Mouse (Mus musculus): Measurements from ENCODE around the gene Rhobtb1. TPM values are rescaled to one million over a fixed set of nuclear protein-coding genes. Genes with fewer than 3 reads are reported as not detected.

Gene Rhobtb1
- total and polyA plus RNA-seq, 2 experiments from 2014 or later: 9.1 to 13.3 TPM

GRCm38 (mm10) chr10:69274705-69275104 lies 123.5 kb downstream of the Rhobtb1 start:
- H3K4me2 ChIP-seq (ENCODE audit: low read depth, low read length): no peak overlapping the region
- no peaks in the 10 kb centered on the region for H3K9me3 ChIP-seq (ENCODE audit: low read length)
- DNase-seq (ENCODE audit: low spot score) (no peak), ATAC-seq (no peak)
- TF ChIP-seq CTCF (IDR thresholded peaks at IDR 0.05; ENCODE audit: low read depth): no peak
- no peaks in the 10 kb centered on the region for H3K27me3 ChIP-seq (ENCODE audit: insufficient read depth, low read length)
- no peaks in the 10 kb centered on the region for H3K4me1 ChIP-seq (ENCODE audit: insufficient read depth, low read length)
- H3K9ac ChIP-seq (replicated peaks; ENCODE audit: low read length): no peak overlapping the region
- H3K4me3 ChIP-seq (ENCODE audit: low read length): no peak overlapping the region
- H3K27ac ChIP-seq: no peak overlapping the region
- peaks cover 11% of the 10 kb centered on the region for H3K36me3 ChIP-seq (ENCODE audit: insufficient read depth, low read length)

GRCm38 (mm10) chr10:69275811-69276775 lies 124.9 kb downstream of the Rhobtb1 start:
- no peak overlapping the region for H3K4me3 ChIP-seq (ENCODE audit: low read length)
- no peaks in the 10 kb centered on the region for H3K4me1 ChIP-seq (ENCODE audit: insufficient read depth, low read length)
- 90% methylated on average over 12 of the region's 12 CpGs for WGBS
- H3K9ac ChIP-seq (replicated peaks; ENCODE audit: low read length): no peak overlapping the region
- no peak for TF ChIP-seq CTCF (IDR thresholded peaks at IDR 0.05; ENCODE audit: low read depth)
- no peak for ATAC-seq
- no peak overlapping the region for H3K4me2 ChIP-seq (ENCODE audit: low read depth, low read length)
- no peak overlapping the region for H3K27ac ChIP-seq
- H3K27me3 ChIP-seq (ENCODE audit: insufficient read depth, low read length): no peaks in the 10 kb centered on the region
- no peaks in the 10 kb centered on the region; the same call in none of the 2 replicates for H3K36me3 ChIP-seq (ENCODE audit: insufficient read depth, low read length)
- no peaks in the 10 kb centered on the region for H3K9me3 ChIP-seq (ENCODE audit: low read length)
- DNase-seq (ENCODE audit: low spot score): no peak

GRCm38 (mm10) chr10:69276920-69277435 lies 125.7 kb downstream of the Rhobtb1 start:
- ATAC-seq (no peak), DNase-seq (ENCODE audit: low spot score) (no peak)
- no peaks in the 10 kb centered on the region; the same call in none of the 2 replicates for H3K36me3 ChIP-seq (ENCODE audit: insufficient read depth, low read length)
- no peak overlapping the region for H3K27ac ChIP-seq
- no peaks in the 10 kb centered on the region for H3K4me1 ChIP-seq (ENCODE audit: insufficient read depth, low read length)
- no peaks in the 10 kb centered on the region for H3K27me3 ChIP-seq (ENCODE audit: insufficient read depth, low read length)
- no peak for TF ChIP-seq CTCF (IDR thresholded peaks at IDR 0.05; ENCODE audit: low read depth)
- WGBS: 81% methylated on average over 9 of the region's 9 CpGs
- no peak overlapping the region for H3K4me2 ChIP-seq (ENCODE audit: low read depth, low read length)
- H3K9me3 ChIP-seq (ENCODE audit: low read length): no peaks in the 10 kb centered on the region
- H3K9ac ChIP-seq (replicated peaks; ENCODE audit: low read length): no peak overlapping the region
- no peak overlapping the region for H3K4me3 ChIP-seq (ENCODE audit: low read length)

GRCm38 (mm10) chr10:69278764-69279606 lies 127.8 kb downstream of the Rhobtb1 start:
- DNase-seq (ENCODE audit: low spot score): no peak
- no peaks in the 10 kb centered on the region for H3K4me1 ChIP-seq (ENCODE audit: insufficient read depth, low read length)
- H3K27ac ChIP-seq: no peak overlapping the region
- 0 out of 2 replicates have a peak, but pooled peaks have one; percentile 7 for ATAC-seq
- TF ChIP-seq CTCF (IDR thresholded peaks at IDR 0.05; ENCODE audit: low read depth): no peak
- no peak overlapping the region for H3K9ac ChIP-seq (replicated peaks; ENCODE audit: low read length)
- WGBS: 79% methylated on average over 18 of the region's 18 CpGs
- H3K9me3 ChIP-seq (ENCODE audit: low read length): no peaks in the 10 kb centered on the region
- H3K27me3 ChIP-seq (ENCODE audit: insufficient read depth, low read length): no peaks in the 10 kb centered on the region
- H3K36me3 ChIP-seq (ENCODE audit: insufficient read depth, low read length): no peaks in the 10 kb centered on the region; the same call in none of the 2 replicates
- H3K4me2 ChIP-seq (ENCODE audit: low read depth, low read length): no peak overlapping the region
- H3K4me3 ChIP-seq (ENCODE audit: low read length): no peak overlapping the region

- Histone ChIP-seq H3K27me3 (ENCODE audit: insufficient read depth, low read length) (no peaks in the 10 kb centered on the region), H3K4me2 (ENCODE audit: low read depth, low read length) (no peak overlapping the region), H3K9ac (replicated peaks; ENCODE audit: low read length) (no peak overlapping the region), H3K27ac (no peak overlapping the region), H3K36me3 (ENCODE audit: insufficient read depth, low read length) (no peaks in the 10 kb centered on the region; the same call in none of the 2 replicates), H3K4me1 (ENCODE audit: insufficient read depth, low read length) (no peaks in the 10 kb centered on the region), H3K4me3 (ENCODE audit: low read length) (no peak overlapping the region), H3K9me3 (ENCODE audit: low read length) (no peaks in the 10 kb centered on the region)
- WGBS: 62% methylated on average over 7 of the region's 7 CpGs
- no peak for TF ChIP-seq CTCF (IDR thresholded peaks at IDR 0.05; ENCODE audit: low read depth)
- ATAC-seq (no peak), DNase-seq (ENCODE audit: low spot score) (no peak)
Measured at GRCm38 (mm10) chr10:69279607-69279978, 128.4 kb downstream of the Rhobtb1 start.

GRCm38 (mm10) chr10:69286939-69287338 lies 135.7 kb downstream of the Rhobtb1 start:
- H3K4me3 ChIP-seq (ENCODE audit: low read length): no peak overlapping the region
- no peak for DNase-seq (ENCODE audit: low spot score)
- H3K27me3 ChIP-seq (ENCODE audit: insufficient read depth, low read length): no peaks in the 10 kb centered on the region
- H3K4me2 ChIP-seq (ENCODE audit: low read depth, low read length): no peak overlapping the region
- no peaks in the 10 kb centered on the region for H3K9me3 ChIP-seq (ENCODE audit: low read length)
- no peak for TF ChIP-seq CTCF (IDR thresholded peaks at IDR 0.05; ENCODE audit: low read depth)
- no peak overlapping the region for H3K27ac ChIP-seq
- H3K36me3 ChIP-seq (ENCODE audit: insufficient read depth, low read length): peaks cover 10% of the 10 kb centered on the region; the same call in 1 of the 2 replicates
- H3K4me1 ChIP-seq (ENCODE audit: insufficient read depth, low read length): no peaks in the 10 kb centered on the region
- H3K9ac ChIP-seq (replicated peaks; ENCODE audit: low read length): no peak overlapping the region
- 100% methylated on average over 3 of the region's 3 CpGs for WGBS
- ATAC-seq: no peak

Measured in hindbrain, postnatal 0 days (tissue).